ENCODE assay signal across 14 mouse cellular contexts in genomic region chr19:6604702-6605101, GRCm38 (mm10).
DNase-seq lines count a peak whose midpoint lies in the region; TF ChIP-seq lines count a peak whose summit lies in the region.
"Had no signal": no experiment of that assay in that cellular context is flagged by ENCODE, and none has a peak within 500 bp of the region (broad histone marks: within the 10 kb centered on the region; RNA-seq: fewer than 3 reads in every experiment).

No protein-coding gene starts in this region.

- DNase-seq in cerebellum, adult 8-10 months, result peak; percentile 42
- DNase-seq in cerebellum, adult 9-11 months, result no peak
- no peak for DNase-seq in left cerebral cortex, adult 2 months (ENCODE audit: extremely low spot score in 1 of 2, low spot score in 2 of 2)
- no peak for DNase-seq in left cerebral cortex, postnatal 25 days (ENCODE audit: low spot score in 2 of 2)
- peak; percentile 58 for DNase-seq in ZHBTc4 (ENCODE audit: low read depth, low spot score)
- no peak for DNase-seq in testis, postnatal 14 days (ENCODE audit: low spot score)
- DNase-seq: lung, postnatal 14 days; right cerebral cortex, postnatal 4 days had no signal

- H3K27ac ChIP-seq in left cerebral cortex, adult 2 months, result no peak overlapping the region
- H3K27ac ChIP-seq: embryonic facial prominence, embryonic 15.5 days; heart, embryonic 13.5 days; kidney, embryonic 15.5 days; midbrain, embryonic 10.5 days; neural tube, embryonic 13.5 days had no signal

- no peak overlapping the region for H3K4me3 ChIP-seq in left cerebral cortex, adult 2 months
- no peak overlapping the region for H3K4me3 ChIP-seq in E14TG2a.4 (replicated peaks; ENCODE audit: low read length)
- H3K4me3 ChIP-seq: embryonic facial prominence, embryonic 15.5 days; heart, embryonic 13.5 days; kidney, embryonic 15.5 days; midbrain, embryonic 10.5 days; neural tube, embryonic 13.5 days had no signal

- peak; percentile 40 for TF ChIP-seq CTCF in left cerebral cortex, adult 2 months (IDR thresholded peaks at IDR 0.05)
- peak; percentile 83 for TF ChIP-seq CTCF in E14TG2a.4 (conservative IDR thresholded peaks at IDR 0.05; ENCODE audit: low read length)

- no peaks in the 10 kb centered on the region for H3K36me3 ChIP-seq in E14TG2a.4 (ENCODE audit: insufficient read depth, low read length)
- H3K36me3 ChIP-seq: embryonic facial prominence, embryonic 15.5 days; heart, embryonic 13.5 days; kidney, embryonic 15.5 days; midbrain, embryonic 10.5 days; neural tube, embryonic 13.5 days had no signal

- peaks cover 19% of the 10 kb centered on the region; the same call in 1 of the 2 replicates for H3K27me3 ChIP-seq in E14TG2a.4 (ENCODE audit: insufficient read depth, low read length)
- H3K27me3 ChIP-seq: embryonic facial prominence, embryonic 15.5 days; neural tube, embryonic 13.5 days had no signal

- H3K9me3 ChIP-seq in E14TG2a.4 (ENCODE audit: low read length), result no peaks in the 10 kb centered on the region
- H3K9me3 ChIP-seq: embryonic facial prominence, embryonic 15.5 days; heart, embryonic 13.5 days; kidney, embryonic 15.5 days; midbrain, embryonic 10.5 days; neural tube, embryonic 13.5 days had no signal

- peaks cover 36% of the 10 kb centered on the region for H3K4me1 ChIP-seq in E14TG2a.4 (replicated peaks; ENCODE audit: low read depth, low read length)
- H3K4me1 ChIP-seq: embryonic facial prominence, embryonic 15.5 days; heart, embryonic 13.5 days had no signal

- intact Hi-C loops in left cerebral cortex, adult 2 months (cut with DNase I), result no loop called here
- intact Hi-C loops in left cerebral cortex, postnatal 25 days (cut with DNase I), result no loop called here

Comparison
In these comparisons a context has a peak if more than half of its experiments do, and no peak if none do; other contexts are left out.
1. DNase-seq: peak in cerebellum, adult 8-10 months (single experiment) and ZHBTc4 (single experiment); none in cerebellum, adult 9-11 months (single experiment), left cerebral cortex, adult 2 months (0 of 2), left cerebral cortex, postnatal 25 days (0 of 2) and testis, postnatal 14 days (single experiment).